In genomic region chr6:120463086-120463871, GRCm38 (mm10) we compare ENCODE assay signal across 8 mouse cellular contexts. TPM values are rescaled to one million over a fixed set of nuclear protein-coding genes. Genes with fewer than 3 reads are reported as not detected.
DNase-seq lines count a peak whose midpoint lies in the region; ATAC-seq and TF ChIP-seq lines count a peak whose summit lies in the region.

Gene Il17ra (plus strand): TSS chr6:120463247.

- peak; percentile 58 for DNase-seq in layer of hippocampus, adult 11-12 months (ENCODE audit: low spot score)
- DNase-seq in layer of hippocampus, adult 9-10 months (ENCODE audit: low spot score): no peak
- peak; percentile 68 for DNase-seq in c-Kit-positive CD71-positive TER-119-negative erythroid progenitor cells, embryonic 14.5 days (ENCODE audit: low read depth)
- peak; percentile 80 for DNase-seq in gastrocnemius, adult 2 months
- peak; percentile 88 for DNase-seq in liver
- peak; percentile 87 to 93 for DNase-seq in spleen, postnatal 4 days (ENCODE audit: low spot score in 2 of 2)

- peaks cover 20% of the 10 kb centered on the region for H3K27me3 ChIP-seq in hindbrain, embryonic 16.5 days (replicated peaks; ENCODE audit: control insufficient read depth, insufficient read depth, low read length)
- peaks cover 25% of the 10 kb centered on the region for H3K27me3 ChIP-seq in midbrain, embryonic 16.5 days (ENCODE audit: control insufficient read depth, insufficient read depth, low read depth, low read length)

- H3K27ac ChIP-seq in gastrocnemius, adult 2 months: peak within 1 kb of the TSS; percentile 79
- H3K27ac ChIP-seq in hindbrain, embryonic 16.5 days (ENCODE audit: low read depth, low read length): no peak within 1 kb of the TSS
- H3K27ac ChIP-seq in midbrain, embryonic 16.5 days (ENCODE audit: low read length): no peak within 1 kb of the TSS

- no peak for TF ChIP-seq CTCF in gastrocnemius, adult 2 months (IDR thresholded peaks at IDR 0.05)

- peak within 1 kb of the TSS; percentile 67 for H3K4me2 ChIP-seq in hindbrain, embryonic 16.5 days (ENCODE audit: low read length)
- H3K4me2 ChIP-seq in midbrain, embryonic 16.5 days (ENCODE audit: low read length): peak within 1 kb of the TSS; percentile 60

- peaks cover 4% of the 10 kb centered on the region; the same call in 1 of the 2 replicates for H3K4me1 ChIP-seq in hindbrain, embryonic 16.5 days (ENCODE audit: control insufficient read depth, insufficient read depth, low read depth, low read length)
- peaks cover 5% of the 10 kb centered on the region for H3K4me1 ChIP-seq in midbrain, embryonic 16.5 days (ENCODE audit: control insufficient read depth, insufficient read depth, low read length)

- no peaks in the 10 kb centered on the region for H3K36me3 ChIP-seq in hindbrain, embryonic 16.5 days (ENCODE audit: control insufficient read depth, insufficient read depth, low read length)
- H3K36me3 ChIP-seq in midbrain, embryonic 16.5 days (ENCODE audit: control insufficient read depth, insufficient read depth, low read length): no peaks in the 10 kb centered on the region

- no peaks in the 10 kb centered on the region for H3K9me3 ChIP-seq in hindbrain, embryonic 16.5 days (ENCODE audit: control insufficient read depth, low read length)
- no peaks in the 10 kb centered on the region for H3K9me3 ChIP-seq in midbrain, embryonic 16.5 days (replicated peaks; ENCODE audit: control insufficient read depth, low read length, poor library complexity, severe bottlenecking)

- peak within 1 kb of the TSS; percentile 65 for H3K9ac ChIP-seq in hindbrain, embryonic 16.5 days (ENCODE audit: low read depth, low read length)
- peak within 1 kb of the TSS; percentile 55 for H3K9ac ChIP-seq in midbrain, embryonic 16.5 days (ENCODE audit: low read depth, low read length)

- peak; percentile 71 for ATAC-seq in hindbrain, embryonic 16.5 days
- peak; percentile 79 for ATAC-seq in midbrain, embryonic 16.5 days

- under 1% methylated on average over 55 of the region's 90 CpGs for WGBS in hindbrain, embryonic 16.5 days
- under 1% methylated on average over 65 of the region's 90 CpGs for WGBS in midbrain, embryonic 16.5 days

- intact Hi-C loops in gastrocnemius, adult 2 months (cut with DNase I): no loop called here

- H3K4me3 ChIP-seq in gastrocnemius, adult 2 months: peak within 1 kb of the TSS; percentile 86
- H3K4me3 ChIP-seq in hindbrain, embryonic 16.5 days (ENCODE audit: low read length): peak within 1 kb of the TSS; percentile 58
- H3K4me3 ChIP-seq in midbrain, embryonic 16.5 days (ENCODE audit: low read depth, low read length): peak within 1 kb of the TSS; percentile 51

RNA-seq across cellular contexts. Expression of gene Il17ra, which starts in this region (rescaled TPM):
- 1 to 10 TPM in 1 of 2 experiments, under 1 TPM in 1; 0.99 to 2.0 TPM for total RNA-seq in gastrocnemius, adult 2 months (2021)
- 4.9 and 6.1 TPM in 2 replicates for polyA plus RNA-seq in hindbrain, embryonic 16.5 days (2015; fragmentation: Nextera tagmentation; extraction: Ambion mirVana)
- 2.3 and 3.5 TPM in 2 replicates for polyA plus RNA-seq in midbrain, embryonic 16.5 days (2015; fragmentation: Nextera tagmentation; extraction: Ambion mirVana)
